Comparison of ENCODE assay signal across 10 mouse cellular contexts in genomic region chr4:85837532-85837965, GRCm38 (mm10).
DNase-seq lines count a peak whose midpoint lies in the region; ATAC-seq lines count a peak whose summit lies in the region.
"Had no signal": no experiment of that assay in that cellular context is flagged by ENCODE, and none has a peak within 500 bp of the region (broad histone marks: within the 10 kb centered on the region; RNA-seq: fewer than 3 reads in every experiment).

No protein-coding gene starts in this region.

- no peak overlapping the region for H3K4me2 ChIP-seq in forebrain, embryonic 13.5 days
- H3K4me2 ChIP-seq in forebrain, embryonic 11.5 days (ENCODE audit: low read depth, low read length, severe bottlenecking), result no peak overlapping the region
- no peak overlapping the region for H3K4me2 ChIP-seq in hindbrain, embryonic 16.5 days (ENCODE audit: low read length)
- H3K4me2 ChIP-seq: lung, embryonic 15.5 days; stomach, embryonic 15.5 days had no signal

- no peak overlapping the region for H3K4me3 ChIP-seq in forebrain, embryonic 13.5 days
- no peak overlapping the region for H3K4me3 ChIP-seq in forebrain, embryonic 11.5 days (ENCODE audit: low read depth, low read length)
- H3K4me3 ChIP-seq in hindbrain, embryonic 16.5 days (ENCODE audit: low read length), result no peak overlapping the region
- H3K4me3 ChIP-seq: lung, embryonic 15.5 days; stomach, embryonic 15.5 days had no signal

- H3K27ac ChIP-seq in forebrain, embryonic 13.5 days, result peak overlapping the region; percentile 40; the same call in 1 of the 2 replicates
- no peak overlapping the region for H3K27ac ChIP-seq in forebrain, embryonic 11.5 days (ENCODE audit: low read depth, low read length)
- peak overlapping the region; percentile 26; the same call in 1 of the 2 replicates for H3K27ac ChIP-seq in hindbrain, embryonic 16.5 days (ENCODE audit: low read depth, low read length)
- H3K27ac ChIP-seq: lung, embryonic 15.5 days; stomach, embryonic 15.5 days had no signal

- DNase-seq in forebrain, embryonic 11.5 days (ENCODE audit: low spot score), result no peak
- peak; percentile 45 for DNase-seq in 3T3-L1 (ENCODE audit: low read depth, low spot score)
- peak; percentile 82 to 91 for DNase-seq in cerebellum, postnatal 14 days
- DNase-seq in ovary, adult 18-20 months (ENCODE audit: low spot score), result no peak
- no peak for DNase-seq in layer of hippocampus, adult 9-10 months (ENCODE audit: low spot score)

- no peaks in the 10 kb centered on the region for H3K36me3 ChIP-seq in forebrain, embryonic 13.5 days (ENCODE audit: poor library complexity, severe bottlenecking)
- no peaks in the 10 kb centered on the region for H3K36me3 ChIP-seq in forebrain, embryonic 11.5 days (ENCODE audit: control insufficient read depth, insufficient read depth, low read length)
- no peaks in the 10 kb centered on the region for H3K36me3 ChIP-seq in hindbrain, embryonic 16.5 days (ENCODE audit: control insufficient read depth, insufficient read depth, low read length)
- H3K36me3 ChIP-seq: lung, embryonic 15.5 days; stomach, embryonic 15.5 days had no signal

- ATAC-seq in forebrain, embryonic 13.5 days, result peak; percentile 79
- no peak for ATAC-seq in forebrain, embryonic 11.5 days (replicated peaks; ENCODE audit: low FRiP score)
- peak; percentile 95 for ATAC-seq in hindbrain, embryonic 16.5 days
- ATAC-seq in megakaryocyte, adult 5-6 weeks (ENCODE audit: poor library complexity, severe bottlenecking), result no peak

- no peak overlapping the region for H3K9ac ChIP-seq in forebrain, embryonic 13.5 days
- H3K9ac ChIP-seq in forebrain, embryonic 11.5 days (ENCODE audit: low read length), result no peak overlapping the region
- no peak overlapping the region for H3K9ac ChIP-seq in hindbrain, embryonic 16.5 days (ENCODE audit: low read depth, low read length)
- H3K9ac ChIP-seq: lung, embryonic 15.5 days; stomach, embryonic 15.5 days had no signal

- peaks cover 24% of the 10 kb centered on the region for H3K4me1 ChIP-seq in forebrain, embryonic 13.5 days
- H3K4me1 ChIP-seq in forebrain, embryonic 11.5 days (replicated peaks; ENCODE audit: control insufficient read depth, insufficient read depth, low read length), result no peaks in the 10 kb centered on the region; the same call in 1 of the 2 replicates
- H3K4me1 ChIP-seq in hindbrain, embryonic 16.5 days (ENCODE audit: control insufficient read depth, insufficient read depth, low read depth, low read length), result no peaks in the 10 kb centered on the region
- H3K4me1 ChIP-seq: stomach, embryonic 15.5 days had no signal

- no peaks in the 10 kb centered on the region for H3K27me3 ChIP-seq in forebrain, embryonic 13.5 days
- peaks cover 2% of the 10 kb centered on the region; the same call in 1 of the 2 replicates for H3K27me3 ChIP-seq in forebrain, embryonic 11.5 days (ENCODE audit: control insufficient read depth, insufficient read depth, low read length)
- H3K27me3 ChIP-seq in hindbrain, embryonic 16.5 days (replicated peaks; ENCODE audit: control insufficient read depth, insufficient read depth, low read length), result no peaks in the 10 kb centered on the region; the same call in 1 of the 2 replicates
- H3K27me3 ChIP-seq: lung, embryonic 15.5 days; stomach, embryonic 15.5 days had no signal

- WGBS in forebrain, embryonic 13.5 days, result 37% methylated on average over 5 of the region's 5 CpGs
- WGBS in forebrain, embryonic 11.5 days, result 55% methylated on average over 5 of the region's 5 CpGs
- 38% methylated on average over 5 of the region's 5 CpGs for WGBS in hindbrain, embryonic 16.5 days

- H3K9me3 ChIP-seq in forebrain, embryonic 13.5 days (replicated peaks), result no peaks in the 10 kb centered on the region
- no peaks in the 10 kb centered on the region for H3K9me3 ChIP-seq in forebrain, embryonic 11.5 days (ENCODE audit: control insufficient read depth, low read length)
- H3K9me3 ChIP-seq in hindbrain, embryonic 16.5 days (ENCODE audit: control insufficient read depth, low read length), result no peaks in the 10 kb centered on the region
- H3K9me3 ChIP-seq: lung, embryonic 15.5 days; stomach, embryonic 15.5 days had no signal

Comparison
In these comparisons a context has a peak if more than half of its experiments do, and no peak if none do; other contexts are left out.
1. ATAC-seq: peak in forebrain, embryonic 13.5 days (single experiment) and hindbrain, embryonic 16.5 days (single experiment); none in forebrain, embryonic 11.5 days (single experiment) and megakaryocyte, adult 5-6 weeks (single experiment).
2. DNase-seq: peak in 3T3-L1 (single experiment) and cerebellum, postnatal 14 days (2 of 2); none in forebrain, embryonic 11.5 days (single experiment), ovary, adult 18-20 months (single experiment) and layer of hippocampus, adult 9-10 months (single experiment).